Mouse (Mus musculus) intestine, embryonic 16.5 days (tissue): ENCODE measurements around the gene Fbn1. TPM values are rescaled to one million over a fixed set of nuclear protein-coding genes. Genes with fewer than 3 reads are reported as not detected.

ENCODE experiments used
- ATAC-seq: fragments of 200-750 bp; cut with Nextera tagmentation; 2 replicates; pipeline ENCODE4 v1.8.0; 2017; ENCODE audit warnings: moderate TSS enrichment, moderate library complexity
- H3K27ac ChIP-seq: fragments of 300-500 bp; sonication (generic); 2 replicates; pipeline ENCODE4 v1.5.1; 2014; ENCODE audit warnings: mild to moderate bottlenecking, low read length
- H3K27me3 ChIP-seq: fragments of 300-500 bp; sonication (generic); replicated peaks from 2 replicates; pipeline ENCODE4 v1.6.1; 2014; ENCODE audit warnings: low read length, control low read depth, mixed read lengths; ENCODE audit not compliant: control insufficient read depth, insufficient read depth
- H3K36me3 ChIP-seq: fragments of 300-500 bp; sonication (generic); 2 replicates; pipeline ENCODE4 v1.6.1; 2014; ENCODE audit warnings: low read length, control low read depth; ENCODE audit not compliant: control insufficient read depth, insufficient read depth
- H3K4me1 ChIP-seq: fragments of 300-500 bp; sonication (generic); 2 replicates; pipeline ENCODE4 v1.6.1; 2014; ENCODE audit warnings: low read length, control low read depth, mixed read lengths; ENCODE audit not compliant: control insufficient read depth, insufficient read depth
- H3K4me2 ChIP-seq: fragments of 300-500 bp; sonication (generic); 2 replicates; pipeline ENCODE4 v1.6.1; 2014; ENCODE audit warnings: low read depth, low read length, control low read depth
- H3K4me3 ChIP-seq: fragments of 300-500 bp; sonication (generic); 2 replicates; pipeline ENCODE4 v1.5.1; 2014; ENCODE audit warnings: mild to moderate bottlenecking, low read length
- H3K9ac ChIP-seq: fragments of 300-500 bp; sonication (generic); 2 replicates; pipeline ENCODE4 v1.6.1; 2014; ENCODE audit warnings: low read depth, low read length
- H3K9me3 ChIP-seq: fragments of 300-500 bp; sonication (generic); 2 replicates; pipeline ENCODE4 v1.6.1; 2016; ENCODE audit warnings: low read length, control low read depth; ENCODE audit not compliant: control insufficient read depth
- WGBS: fragments of 180-500 bp; shearing (Covaris S2); extraction: QIAGEN DNeasy Blood & Tissue Kit; methylation state at CpG from one replicate; pipeline ENCODE4 v1.1.7; 2014; 5-methylcytosine and 5-hydroxymethylcytosine counted together
- polyA plus RNA-seq: library from polyadenylated mRNA; unstranded; fragments of >200 nt; fragmentation: Nextera tagmentation; extraction: Ambion mirVana; gene quantifications from 2 replicates; pipeline ENCODE4 v1.2.1, GENCODE M21; 2015

Fbn1 gene
- polyA plus RNA-seq, 1 experiment from 2014 or later: 12.6 TPM

DNA sequence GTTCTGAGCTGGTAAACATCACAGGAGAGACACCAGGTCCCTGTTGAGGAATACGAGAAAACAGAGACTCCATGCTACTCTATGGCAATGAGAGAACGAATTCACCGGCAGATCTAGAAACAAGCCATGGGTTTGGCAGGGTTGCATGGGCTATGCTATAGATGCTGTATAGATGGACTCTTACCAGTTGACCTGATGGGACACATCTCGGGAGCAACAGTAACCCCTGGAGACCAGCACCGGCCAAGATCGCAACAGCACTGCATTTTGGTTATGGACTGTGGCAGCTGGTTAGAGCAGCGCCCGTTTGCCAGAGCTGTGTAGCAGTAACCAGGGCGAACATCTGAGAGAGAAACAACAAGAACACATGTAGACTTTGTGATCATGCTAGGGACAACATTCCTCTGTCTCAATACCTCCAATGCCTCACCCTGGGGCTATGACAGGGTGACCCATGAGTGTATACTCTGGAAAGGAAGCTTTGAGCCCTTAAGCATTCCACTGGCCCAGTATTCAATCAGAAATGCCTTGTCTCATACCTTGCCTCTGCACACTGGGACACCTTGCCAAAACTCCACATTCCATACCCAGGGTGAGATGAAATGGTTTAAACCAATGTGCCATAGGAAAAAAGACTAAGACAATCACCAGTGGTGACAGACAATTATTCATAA lies 113.2 kb downstream of the Fbn1 start:
- H3K27me3 ChIP-seq: no peaks in the 10 kb centered on the region
- ATAC-seq: no peak
- H3K4me3 ChIP-seq: no peak overlapping the region
- H3K9ac ChIP-seq: no peak overlapping the region
- H3K27ac ChIP-seq: no peak overlapping the region
- 92% methylated on average over 9 of the region's 9 CpGs for WGBS
- H3K36me3 ChIP-seq: 0 out of 2 replicates have a peak, but pooled peaks cover 3% of the 10 kb centered on the region
- H3K4me1 ChIP-seq: no peaks in the 10 kb centered on the region
- no peaks in the 10 kb centered on the region for H3K9me3 ChIP-seq
- H3K4me2 ChIP-seq: no peak overlapping the region

DNA sequence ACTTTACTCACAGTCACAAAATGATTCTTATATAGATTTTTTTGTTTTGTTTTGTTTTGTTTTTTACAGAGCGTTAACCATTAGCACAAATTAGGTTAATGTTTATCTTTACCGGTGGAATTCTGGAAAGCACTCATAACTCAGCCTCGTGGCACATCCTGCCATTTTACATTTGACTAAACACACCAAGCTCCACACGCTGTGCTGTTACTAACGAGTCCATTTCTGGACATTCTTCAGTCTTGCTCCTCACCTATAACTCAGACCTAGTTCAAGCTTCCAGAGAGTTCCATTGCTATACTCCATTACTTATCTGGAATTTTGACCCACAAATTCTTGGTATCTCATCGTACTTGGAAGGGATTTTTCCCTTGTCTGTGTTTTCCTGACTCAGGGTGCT lies 116.2 kb downstream of the Fbn1 start:
- ATAC-seq: no peak
- no peak overlapping the region for H3K9ac ChIP-seq
- no peak overlapping the region for H3K27ac ChIP-seq
- WGBS: 62% methylated on average over 6 of the region's 6 CpGs
- H3K9me3 ChIP-seq: no peaks in the 10 kb centered on the region
- H3K4me2 ChIP-seq: no peak overlapping the region
- H3K36me3 ChIP-seq: 0 out of 2 replicates have a peak, but pooled peaks cover 3% of the 10 kb centered on the region
- H3K4me1 ChIP-seq: no peaks in the 10 kb centered on the region
- no peaks in the 10 kb centered on the region for H3K27me3 ChIP-seq
- no peak overlapping the region for H3K4me3 ChIP-seq

DNA sequence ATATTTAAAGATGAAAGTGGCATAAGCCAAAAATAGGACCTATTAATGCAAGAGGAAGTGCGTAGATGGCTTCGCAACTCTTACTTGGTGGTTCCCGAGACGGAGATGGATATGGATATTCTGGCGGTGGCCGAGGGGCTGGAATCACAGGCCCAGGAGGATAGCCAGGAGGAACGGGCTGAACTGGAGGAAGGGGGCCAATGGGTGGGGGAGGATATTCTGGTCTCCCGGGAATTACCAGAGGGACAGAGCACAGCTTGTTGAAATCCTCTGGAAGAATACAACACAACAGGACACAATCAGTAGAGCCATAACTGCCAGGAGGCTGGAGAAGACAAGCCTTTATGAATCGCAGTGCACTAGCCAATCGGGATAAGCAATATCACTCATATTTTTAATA lies 118.0 kb downstream of the Fbn1 start:
- H3K9ac ChIP-seq: no peak overlapping the region

DNA sequence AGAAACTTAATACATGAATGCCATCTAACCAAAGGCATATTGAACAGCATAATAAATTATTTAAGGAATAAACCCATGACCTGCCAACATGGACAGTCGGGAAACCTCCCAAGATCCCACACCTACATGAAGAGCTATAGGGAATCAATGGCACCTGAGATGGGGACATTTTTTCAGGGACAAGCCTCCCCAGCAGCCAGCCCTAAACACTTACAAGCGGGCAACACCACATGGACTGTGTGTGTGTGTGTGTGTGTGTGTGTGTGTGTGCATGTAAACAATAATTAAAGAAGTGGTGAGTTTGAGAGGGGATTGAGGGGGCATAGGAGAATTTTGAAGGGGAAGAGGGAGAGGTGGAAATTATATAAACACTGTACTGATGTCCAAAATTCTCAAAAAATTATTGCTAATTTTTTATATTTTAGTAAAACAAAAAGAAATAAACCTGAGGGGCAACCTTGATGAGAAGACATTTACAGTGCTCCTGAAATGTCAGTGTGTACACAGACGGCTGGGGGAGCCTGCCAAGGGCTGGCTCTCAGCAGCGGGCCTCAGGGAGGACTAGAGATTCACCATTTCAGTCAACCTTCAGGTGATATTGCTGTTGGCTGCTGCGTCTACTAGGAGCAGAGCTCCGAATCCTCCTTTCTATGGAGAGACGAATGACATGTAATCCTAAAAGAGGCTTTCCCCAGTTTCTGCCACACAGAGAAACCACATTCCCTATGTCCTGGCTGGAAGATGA lies 121.4 kb downstream of the Fbn1 start:
- Histone ChIP-seq H3K9me3 (no peaks in the 10 kb centered on the region), H3K27me3 (no peaks in the 10 kb centered on the region), H3K4me2 (no peak overlapping the region), H3K9ac (no peak overlapping the region), H3K36me3 (no peaks in the 10 kb centered on the region), H3K4me3 (no peak overlapping the region), H3K4me1 (no peaks in the 10 kb centered on the region), H3K27ac (no peak overlapping the region)
- ATAC-seq: no peak
- 78% methylated on average over 7 of the region's 7 CpGs for WGBS

More for the DNA sequence above, 118.0 kb downstream of the Fbn1 start:
- Histone ChIP-seq H3K9me3 (no peaks in the 10 kb centered on the region), H3K27me3 (no peaks in the 10 kb centered on the region), H3K36me3 (0 out of 2 replicates have a peak, but pooled peaks cover 3% of the 10 kb centered on the region), H3K4me1 (no peaks in the 10 kb centered on the region), H3K27ac (no peak overlapping the region), H3K4me3 (no peak overlapping the region), H3K4me2 (no peak overlapping the region)
- 91% methylated on average over 10 of the region's 10 CpGs for WGBS
- ATAC-seq: no peak

DNA sequence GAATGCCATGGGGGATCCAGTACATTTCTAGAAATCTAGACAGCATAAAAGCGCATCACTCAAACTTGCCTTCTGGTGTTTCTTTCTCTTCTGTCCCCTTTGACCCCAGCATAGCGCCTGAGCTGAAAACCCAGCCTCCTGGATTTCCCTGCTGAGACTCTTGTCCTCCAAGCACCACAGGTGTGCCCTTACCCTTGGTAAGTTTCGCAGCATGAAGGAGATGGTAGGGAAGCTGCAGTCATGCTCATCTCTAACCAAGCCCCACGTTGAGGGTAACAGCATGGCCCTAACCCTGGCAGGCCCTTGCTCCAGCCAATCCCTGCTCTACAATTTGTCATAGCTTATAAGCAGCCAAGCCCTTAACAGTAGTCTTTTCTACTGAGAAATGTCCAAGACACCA lies 122.9 kb downstream of the Fbn1 start:
- peaks cover 3% of the 10 kb centered on the region; the same call in 1 of the 2 replicates for H3K4me1 ChIP-seq
- H3K9ac ChIP-seq: no peak overlapping the region
- H3K9me3 ChIP-seq: no peaks in the 10 kb centered on the region
- no peaks in the 10 kb centered on the region for H3K36me3 ChIP-seq
- 70% methylated on average over 4 of the region's 4 CpGs for WGBS
- no peak overlapping the region for H3K4me2 ChIP-seq
- H3K27ac ChIP-seq: no peak overlapping the region
- ATAC-seq: no peak
- H3K4me3 ChIP-seq: no peak overlapping the region
- H3K27me3 ChIP-seq: no peaks in the 10 kb centered on the region

DNA sequence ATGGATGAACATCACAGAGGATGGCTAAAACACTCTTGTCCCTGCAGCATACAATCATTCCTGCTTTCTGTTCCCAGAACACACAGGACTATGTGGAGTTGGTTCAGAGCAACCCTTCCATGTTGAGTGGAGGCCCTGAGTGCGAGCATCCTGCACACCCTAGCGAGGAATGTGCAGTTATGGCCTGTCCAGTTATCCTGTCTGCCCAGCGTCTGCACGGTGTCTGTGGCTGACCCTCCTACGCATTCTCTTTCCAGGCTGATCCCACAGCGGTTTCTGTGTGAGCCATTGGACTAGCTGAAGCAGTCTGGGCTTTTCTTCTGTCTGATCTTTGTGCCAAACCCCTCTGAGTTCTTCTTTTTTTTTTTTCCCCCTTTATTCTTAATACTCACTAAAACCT lies 123.4 kb downstream of the Fbn1 start:
- Histone ChIP-seq H3K27me3 (no peaks in the 10 kb centered on the region), H3K4me2 (no peak overlapping the region), H3K36me3 (no peaks in the 10 kb centered on the region), H3K4me3 (no peak overlapping the region), H3K4me1 (peaks cover 3% of the 10 kb centered on the region; the same call in 1 of the 2 replicates), H3K9ac (no peak overlapping the region), H3K27ac (no peak overlapping the region), H3K9me3 (no peaks in the 10 kb centered on the region)
- ATAC-seq: no peak
- 78% methylated on average over 6 of the region's 6 CpGs for WGBS

DNA sequence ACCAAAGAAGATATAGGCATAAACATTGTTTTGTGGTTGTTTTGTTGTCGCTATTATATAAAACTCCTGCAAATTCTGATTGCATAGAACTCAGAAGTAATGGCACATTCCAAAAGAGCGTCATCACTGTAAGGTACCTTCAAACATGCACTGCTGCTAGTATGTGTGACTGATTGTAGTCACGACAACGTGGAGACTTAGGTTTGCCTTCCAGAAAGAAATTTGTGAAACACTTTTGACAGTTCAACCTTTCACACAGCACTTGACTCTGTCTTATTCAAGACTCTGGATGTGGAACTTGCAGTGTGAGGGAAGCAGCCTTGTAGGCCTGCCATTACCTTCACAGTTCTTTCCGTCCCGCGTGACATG lies 124.5 kb downstream of the Fbn1 start:
- H3K4me1 ChIP-seq: peaks cover 3% of the 10 kb centered on the region; the same call in 1 of the 2 replicates

DNA sequence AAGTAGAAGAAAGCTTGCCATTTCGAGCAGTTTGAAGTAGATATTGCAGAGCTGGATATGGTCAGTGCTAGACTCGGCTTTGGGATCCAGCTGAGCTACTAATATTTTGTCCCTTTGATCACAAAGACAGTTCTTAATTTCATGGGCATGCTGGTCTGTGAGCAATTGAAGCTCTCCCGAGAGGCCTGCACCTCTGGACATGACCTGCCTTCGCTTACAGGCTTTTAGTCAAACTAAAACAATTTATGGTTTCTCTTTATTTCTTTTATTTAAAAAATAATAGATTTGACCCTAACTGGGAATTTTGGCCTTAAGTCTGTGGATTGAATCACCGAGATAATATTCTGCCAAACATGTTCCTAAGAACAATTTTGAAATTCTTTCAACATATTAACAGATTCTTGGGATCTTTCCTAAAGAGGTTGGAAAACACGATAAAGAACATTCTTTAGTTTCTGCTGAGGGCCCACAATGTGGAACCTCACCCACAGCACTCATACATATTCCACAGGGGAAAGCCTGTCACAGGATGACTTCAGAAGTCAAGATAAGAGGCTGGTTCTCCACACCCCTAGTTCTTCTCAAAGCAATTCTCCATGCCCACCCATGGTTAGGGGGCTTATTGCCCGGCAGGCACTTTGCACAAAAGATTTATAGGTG lies 125.0 kb downstream of the Fbn1 start:
- ATAC-seq: no peak
- 79% methylated on average over 7 of the region's 7 CpGs for WGBS
- H3K4me3 ChIP-seq: no peak overlapping the region
- no peaks in the 10 kb centered on the region for H3K36me3 ChIP-seq
- H3K27ac ChIP-seq: no peak overlapping the region
- no peak overlapping the region for H3K4me2 ChIP-seq
- H3K4me1 ChIP-seq: peaks cover 3% of the 10 kb centered on the region; the same call in 1 of the 2 replicates
- no peak overlapping the region for H3K9ac ChIP-seq
- no peaks in the 10 kb centered on the region for H3K9me3 ChIP-seq
- no peaks in the 10 kb centered on the region for H3K27me3 ChIP-seq

More for the DNA sequence above, 124.5 kb downstream of the Fbn1 start:
- H3K4me2 ChIP-seq: no peak overlapping the region
- ATAC-seq: no peak
- no peak overlapping the region for H3K27ac ChIP-seq
- 89% methylated on average over 7 of the region's 7 CpGs for WGBS
- H3K27me3 ChIP-seq: no peaks in the 10 kb centered on the region
- H3K4me3 ChIP-seq: no peak overlapping the region
- H3K36me3 ChIP-seq: no peaks in the 10 kb centered on the region
- H3K9me3 ChIP-seq: no peaks in the 10 kb centered on the region
- H3K9ac ChIP-seq: no peak overlapping the region

DNA sequence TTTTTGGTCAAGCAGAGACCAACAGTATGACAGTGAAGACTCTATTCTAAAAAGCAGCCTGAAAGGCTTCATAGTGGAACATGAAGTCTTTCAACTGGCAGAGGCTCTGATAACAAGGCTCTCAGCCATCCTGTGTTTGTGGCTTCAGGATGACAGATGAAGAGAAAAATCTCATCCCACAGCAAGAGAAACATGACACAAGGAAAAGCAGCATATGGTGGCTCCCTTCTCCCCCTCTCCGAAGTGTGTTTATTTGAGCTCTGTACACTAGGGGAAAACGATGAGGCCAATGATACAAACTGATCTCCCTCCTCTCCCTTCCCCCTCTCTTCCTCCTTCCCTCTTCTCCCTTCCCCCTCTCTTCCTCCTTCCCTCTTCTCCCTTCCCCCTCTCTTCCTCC lies 127.7 kb downstream of the Fbn1 start:
- H3K9me3 ChIP-seq: no peaks in the 10 kb centered on the region
- no peaks in the 10 kb centered on the region for H3K27me3 ChIP-seq
- no peak overlapping the region for H3K9ac ChIP-seq
- ATAC-seq: no peak
- no peak overlapping the region for H3K27ac ChIP-seq
- H3K4me1 ChIP-seq: peaks cover 3% of the 10 kb centered on the region; the same call in 1 of the 2 replicates
- no peak overlapping the region for H3K4me3 ChIP-seq
- no peak overlapping the region for H3K4me2 ChIP-seq
- H3K36me3 ChIP-seq: no peaks in the 10 kb centered on the region
- 51% methylated on average over 2 of the region's 2 CpGs for WGBS
